Mouse (Mus musculus) forebrain, embryonic 14.5 days (tissue): ENCODE data around the gene Itgb5. TPM values are rescaled to one million over a fixed set of nuclear protein-coding genes. Genes with fewer than 3 reads are reported as not detected.
A peak's percentile ranks its signal among the peaks of the same experiment; 100 is the strongest.

Experiments
- ATAC-seq: fragments of 200-750 bp; cut with Nextera tagmentation; 2 replicates; pipeline ENCODE4 v1.8.0; 2017; ENCODE audit warnings: mild to moderate bottlenecking, moderate library complexity
- DNase-seq: peaks from one replicate; pipeline ENCODE4 v3.0.0-alpha.2; 2015; ENCODE audit warnings: low spot score
- H3K27ac ChIP-seq: fragments of 300-500 bp; sonication (generic); 2 replicates; pipeline ENCODE4 v1.5.1; 2014; ENCODE audit warnings: low read depth, mild to moderate bottlenecking, control low read depth, low read length, moderate library complexity
- H3K27me3 ChIP-seq: fragments of 300-500 bp; sonication (generic); replicated peaks from 2 replicates; pipeline ENCODE4 v1.6.1; 2014; ENCODE audit warnings: low read length, control low read depth, mixed read lengths; ENCODE audit not compliant: control insufficient read depth, insufficient read depth
- H3K36me3 ChIP-seq: fragments of 300-500 bp; sonication (generic); 2 replicates; pipeline ENCODE4 v1.6.1; 2014; ENCODE audit warnings: low read length, control low read depth; ENCODE audit not compliant: control insufficient read depth, insufficient read depth
- H3K4me1 ChIP-seq: fragments of 300-500 bp; sonication (generic); 2 replicates; pipeline ENCODE4 v1.6.1; 2014; ENCODE audit warnings: antibody characterized with exemption, low read length, control low read depth; ENCODE audit not compliant: control insufficient read depth, insufficient read depth
- H3K4me2 ChIP-seq: fragments of 300-500 bp; sonication (generic); 2 replicates; pipeline ENCODE4 v1.6.1; 2014; ENCODE audit warnings: mild to moderate bottlenecking, control low read depth, low read length
- H3K4me3 ChIP-seq: fragments of 300-500 bp; sonication (generic); 2 replicates; pipeline ENCODE4 v1.5.1; 2014; ENCODE audit warnings: low read depth, low read length, control low read depth
- H3K9ac ChIP-seq: fragments of 300-500 bp; sonication (generic); 2 replicates; pipeline ENCODE4 v1.6.1; 2014; ENCODE audit warnings: mild to moderate bottlenecking, low read length, control low read depth, moderate library complexity
- H3K9me3 ChIP-seq: fragments of 300-500 bp; sonication (generic); replicated peaks from 2 replicates; pipeline ENCODE4 v1.6.1; 2016; ENCODE audit warnings: low read length, control low read depth, mixed read lengths; ENCODE audit not compliant: control insufficient read depth
- WGBS: fragments of 180-500 bp; shearing (Covaris S2); extraction: QIAGEN DNeasy Blood & Tissue Kit; methylation state at CpG from one replicate; pipeline ENCODE4 v1.1.7; 2014; 5-methylcytosine and 5-hydroxymethylcytosine counted together
- polyA plus RNA-seq: library from polyadenylated mRNA; unstranded; fragments of >200 nt; fragmentation: Nextera tagmentation; extraction: Ambion mirVana; gene quantifications from 2 replicates; pipeline ENCODE4 v1.2.1, GENCODE M21; 2014

Gene Itgb5
- polyA plus RNA-seq, 1 experiment from 2014 or later = 4.7 TPM

DNA sequence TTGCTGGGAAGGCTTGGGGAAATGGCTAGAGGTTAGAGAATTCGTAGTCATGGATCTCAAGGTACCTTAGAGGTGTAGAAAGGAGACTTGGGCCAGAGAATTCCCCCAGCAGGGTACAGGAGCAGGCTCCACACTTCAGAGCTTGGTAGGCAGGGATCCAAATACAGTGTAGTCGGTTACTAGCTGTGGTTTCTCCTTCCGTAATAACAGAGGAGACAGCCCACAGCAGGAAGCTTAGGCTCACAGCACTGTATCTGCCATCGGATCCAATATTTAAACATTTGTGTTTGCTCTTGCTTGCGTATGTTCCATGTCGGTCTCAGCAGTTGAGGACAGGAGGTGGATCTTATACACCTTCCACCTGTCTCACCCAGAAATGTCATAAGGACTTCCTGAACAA lies 33.6 kb upstream of the Itgb5 start:
- H3K27ac ChIP-seq = no peak overlapping the region
- H3K9me3 ChIP-seq = no peaks in the 10 kb centered on the region
- H3K4me1 ChIP-seq = no peaks in the 10 kb centered on the region
- H3K4me2 ChIP-seq = no peak overlapping the region
- WGBS = 84% methylated on average over 6 of the region's 6 CpGs
- no peaks in the 10 kb centered on the region for H3K27me3 ChIP-seq
- ATAC-seq (no peak), DNase-seq (no peak)
- H3K4me3 ChIP-seq = no peak overlapping the region
- no peak overlapping the region for H3K9ac ChIP-seq
- H3K36me3 ChIP-seq = no peaks in the 10 kb centered on the region

DNA sequence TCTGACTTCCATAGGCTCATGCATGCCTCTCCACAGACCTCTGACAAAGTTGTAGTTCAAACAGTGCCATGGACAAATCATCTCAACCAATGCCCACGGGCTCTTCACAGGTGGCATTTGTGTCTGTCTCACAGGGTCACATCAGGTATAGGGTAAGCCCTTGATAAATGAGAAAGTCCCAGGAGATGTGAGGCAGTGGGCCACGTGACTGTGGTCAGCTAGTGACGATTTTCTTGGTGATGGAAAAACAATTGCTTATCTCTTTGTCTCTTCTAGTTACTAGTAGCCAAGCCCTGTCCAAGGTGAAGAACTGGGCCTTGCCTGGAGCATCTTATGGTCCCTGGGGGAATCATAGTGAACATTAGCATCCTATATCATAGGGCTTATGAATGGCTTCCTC lies 32.7 kb upstream of the Itgb5 start:
- ATAC-seq (no peak), DNase-seq (no peak)
- no peaks in the 10 kb centered on the region for H3K36me3 ChIP-seq
- WGBS = 82% methylated on average over 3 of the region's 3 CpGs
- no peak overlapping the region for H3K27ac ChIP-seq
- H3K4me3 ChIP-seq = no peak overlapping the region
- no peak overlapping the region for H3K4me2 ChIP-seq
- no peaks in the 10 kb centered on the region for H3K9me3 ChIP-seq
- H3K4me1 ChIP-seq = no peaks in the 10 kb centered on the region
- H3K9ac ChIP-seq = no peak overlapping the region
- no peaks in the 10 kb centered on the region for H3K27me3 ChIP-seq

DNA sequence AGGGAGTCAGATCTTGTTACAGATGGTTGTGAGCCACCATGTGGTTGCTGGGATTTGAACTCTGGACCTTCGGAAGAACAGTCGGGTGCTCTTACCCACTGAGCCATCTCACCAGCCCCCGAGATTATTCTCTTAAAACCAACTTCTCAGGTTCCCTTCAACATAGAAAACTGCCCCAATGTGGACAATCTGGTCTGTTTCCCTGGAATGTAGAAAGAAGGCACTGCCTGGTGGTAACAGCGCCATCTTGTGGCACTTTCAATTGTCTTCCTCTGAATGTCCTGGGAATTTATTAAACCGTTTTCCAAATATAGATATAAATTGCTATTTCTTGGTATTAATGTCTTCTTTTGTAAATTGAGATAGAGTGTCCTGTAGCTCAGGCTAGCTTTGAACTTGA lies 31.6 kb upstream of the Itgb5 start:
- no peaks in the 10 kb centered on the region for H3K4me1 ChIP-seq
- ATAC-seq (no peak), DNase-seq (peak; percentile 72)
- no peaks in the 10 kb centered on the region for H3K36me3 ChIP-seq
- no peak overlapping the region for H3K4me3 ChIP-seq
- 48% methylated on average over 5 of the region's 5 CpGs for WGBS
- H3K9me3 ChIP-seq = no peaks in the 10 kb centered on the region
- H3K9ac ChIP-seq = no peak overlapping the region
- no peak overlapping the region for H3K27ac ChIP-seq
- H3K27me3 ChIP-seq = no peaks in the 10 kb centered on the region
- H3K4me2 ChIP-seq = no peak overlapping the region

DNA sequence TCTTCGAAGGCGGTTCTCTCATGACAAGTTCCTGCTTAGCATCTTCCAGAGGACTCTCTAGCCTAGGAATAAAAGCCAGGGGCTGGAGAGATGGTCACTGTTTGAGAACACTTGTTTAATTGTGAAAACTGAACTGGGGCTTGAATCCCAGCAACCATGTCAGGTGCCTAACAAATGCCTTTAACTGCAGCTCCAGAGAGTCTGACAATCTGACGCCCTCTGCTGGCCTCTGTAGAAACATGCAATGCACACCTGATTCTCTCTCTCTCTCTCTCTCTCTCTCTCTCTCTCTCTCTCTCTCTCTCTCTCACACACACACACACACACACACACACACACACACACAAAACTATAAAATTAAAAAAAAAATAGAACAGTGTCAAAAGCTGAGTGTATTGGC lies 19.5 kb upstream of the Itgb5 start:
- no peaks in the 10 kb centered on the region for H3K4me1 ChIP-seq
- H3K4me3 ChIP-seq = no peak overlapping the region
- WGBS = 74% methylated on average over 3 of the region's 3 CpGs
- no peaks in the 10 kb centered on the region for H3K27me3 ChIP-seq
- no peaks in the 10 kb centered on the region for H3K36me3 ChIP-seq
- ATAC-seq (no peak), DNase-seq (no peak)
- no peak overlapping the region for H3K27ac ChIP-seq
- H3K4me2 ChIP-seq = no peak overlapping the region
- H3K9me3 ChIP-seq = no peaks in the 10 kb centered on the region
- H3K9ac ChIP-seq = no peak overlapping the region

DNA sequence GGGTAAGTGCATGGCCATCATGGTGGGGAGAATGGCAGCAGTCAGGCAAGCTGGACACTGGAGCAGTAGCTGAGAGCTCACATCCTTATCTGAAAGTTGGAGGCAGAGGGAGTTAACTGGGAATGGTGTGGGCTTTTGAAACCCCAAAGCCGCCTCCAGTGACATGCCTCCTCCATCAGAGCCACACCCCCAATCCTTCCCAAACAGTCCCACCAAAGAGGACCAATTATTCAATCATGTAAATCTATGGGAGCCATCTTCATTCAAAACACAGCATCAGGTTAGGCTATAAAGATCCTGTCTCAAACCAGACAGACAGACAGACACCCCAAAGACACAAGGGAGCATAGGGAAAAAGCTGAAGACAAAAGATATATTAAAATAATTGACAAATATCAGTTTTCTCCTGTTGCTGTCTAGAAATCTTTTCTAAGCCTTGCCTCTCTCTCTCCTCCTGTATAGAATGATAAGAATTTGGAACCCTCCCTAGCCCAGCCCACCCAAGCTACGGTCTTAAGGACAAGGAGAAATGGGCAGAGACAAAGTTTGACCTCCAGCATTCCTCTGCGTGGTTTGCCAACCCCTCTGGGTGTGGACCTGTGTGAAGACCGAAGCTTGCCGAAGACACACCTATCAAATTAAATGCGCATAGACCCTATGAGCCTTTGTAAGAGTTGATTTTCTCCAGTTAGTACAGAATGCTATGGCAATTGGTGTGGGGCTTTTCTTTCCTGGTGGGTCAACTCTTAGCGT lies 10.9 kb upstream of the Itgb5 start:
- H3K9me3 ChIP-seq = no peaks in the 10 kb centered on the region

DNA sequence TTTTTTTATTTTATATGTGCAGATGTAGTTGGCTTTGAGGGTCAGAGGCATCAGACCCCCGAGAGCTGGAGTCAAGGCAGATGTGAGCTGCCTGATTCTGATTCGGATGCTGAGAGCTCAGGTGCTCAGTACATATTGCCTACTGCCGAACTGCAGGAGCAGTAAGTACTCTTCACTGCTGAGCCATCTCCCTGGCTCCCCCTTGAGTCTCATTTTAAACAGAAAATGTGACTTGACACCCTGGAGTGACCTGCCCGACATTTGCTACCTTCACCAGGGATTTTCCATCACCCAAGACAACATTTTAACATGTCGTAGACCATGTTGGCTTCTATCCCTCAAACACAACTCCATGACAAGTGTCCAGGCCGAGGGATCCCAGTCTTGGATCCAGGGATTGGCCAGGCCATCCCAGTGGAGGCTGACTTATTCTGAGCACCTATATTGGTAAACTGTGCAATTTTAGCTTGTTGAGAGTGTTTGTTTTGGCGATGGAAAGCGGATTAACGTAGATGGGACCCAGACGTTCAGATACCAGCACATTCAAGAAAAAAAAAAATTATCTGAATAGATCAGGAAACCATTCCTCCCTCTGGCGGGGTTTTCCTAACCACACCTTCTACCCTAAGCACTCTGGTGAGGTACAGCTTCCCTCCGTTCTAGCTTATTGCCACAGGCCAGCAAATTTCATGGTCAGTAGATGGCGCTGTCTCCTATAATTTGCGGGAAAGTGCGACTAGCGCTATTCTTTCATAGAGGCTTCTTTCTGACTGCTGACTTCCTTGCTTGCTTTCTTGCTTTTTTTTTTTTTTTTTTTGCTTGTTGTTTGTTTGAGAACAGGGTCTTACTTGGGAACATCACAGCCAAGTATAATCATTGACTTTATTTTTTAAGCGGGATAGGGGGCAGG lies 8.9 kb upstream of the Itgb5 start:
- Histone ChIP-seq H3K36me3 (no peaks in the 10 kb centered on the region), H3K27ac (no peak overlapping the region), H3K9me3 (no peaks in the 10 kb centered on the region), H3K4me3 (no peak overlapping the region), H3K27me3 (no peaks in the 10 kb centered on the region; the same call in 1 of the 2 replicates), H3K9ac (no peak overlapping the region), H3K4me1 (no peaks in the 10 kb centered on the region), H3K4me2 (no peak overlapping the region)
- peak; percentile 94 for DNase-seq
- 18% methylated on average over 17 of the region's 17 CpGs for WGBS
- ATAC-seq = peak; percentile 73; the same call in 1 of the 2 replicates

More for the DNA sequence above, 10.9 kb upstream of the Itgb5 start:
- Histone ChIP-seq H3K27ac (no peak overlapping the region), H3K4me2 (no peak overlapping the region), H3K9ac (no peak overlapping the region), H3K27me3 (no peaks in the 10 kb centered on the region; the same call in 1 of the 2 replicates), H3K4me1 (no peaks in the 10 kb centered on the region), H3K36me3 (no peaks in the 10 kb centered on the region), H3K4me3 (no peak overlapping the region)
- no peak for DNase-seq
- ATAC-seq = no peak
- WGBS = 92% methylated on average over 7 of the region's 7 CpGs

DNA sequence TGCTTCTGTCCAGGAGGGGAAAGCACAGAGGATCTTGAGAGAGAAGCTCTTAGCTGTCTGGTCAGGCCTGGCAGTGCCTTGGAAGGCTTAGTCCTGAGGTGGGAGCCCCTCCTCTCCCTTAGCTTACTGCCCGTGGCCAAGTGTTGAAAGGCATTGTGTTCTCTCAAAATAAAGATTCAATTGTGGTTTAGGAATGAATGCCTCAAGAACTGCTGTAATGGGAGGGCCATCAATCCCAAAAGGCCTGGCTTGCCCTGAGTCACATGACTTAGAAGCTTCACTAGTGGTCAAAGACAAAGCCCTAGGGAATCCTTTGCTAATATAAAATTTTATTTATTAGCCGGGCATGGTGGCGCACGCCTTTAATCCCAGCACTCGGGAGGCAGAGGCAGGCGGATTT lies 4.9 kb upstream of the Itgb5 start:
- Histone ChIP-seq H3K27me3 (peaks cover 16% of the 10 kb centered on the region; the same call in 1 of the 2 replicates), H3K9ac (no peak overlapping the region), H3K4me3 (no peak overlapping the region), H3K4me1 (0 out of 2 replicates have a peak, but pooled peaks cover 2% of the 10 kb centered on the region), H3K36me3 (no peaks in the 10 kb centered on the region), H3K4me2 (no peak overlapping the region), H3K27ac (no peak overlapping the region), H3K9me3 (no peaks in the 10 kb centered on the region)
- WGBS = 81% methylated on average over 6 of the region's 6 CpGs
- ATAC-seq (no peak), DNase-seq (no peak)

DNA sequence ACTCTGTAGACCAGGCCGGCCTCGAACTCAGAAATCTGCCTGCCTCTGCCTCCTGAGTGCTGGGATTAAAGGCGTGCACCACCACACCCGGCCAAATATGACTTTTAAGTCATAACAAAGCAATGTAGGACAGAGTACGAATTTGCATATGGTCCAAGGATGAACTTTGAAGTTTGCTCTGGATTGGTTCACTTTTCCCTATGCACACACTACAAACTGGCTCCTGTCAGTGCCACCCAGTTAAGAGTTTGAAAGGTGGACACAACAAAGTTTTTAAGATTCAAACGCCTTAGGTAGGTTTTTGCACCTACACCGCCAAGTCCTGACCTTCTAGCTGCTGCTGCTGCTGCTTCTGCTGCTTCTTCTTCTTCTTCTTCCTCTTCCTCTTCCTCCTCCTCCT lies 969 bp upstream of the Itgb5 start:
- 88% methylated on average over 7 of the region's 7 CpGs for WGBS

More for the DNA sequence above, 969 bp upstream of the Itgb5 start:
- Histone ChIP-seq H3K9me3 (no peaks in the 10 kb centered on the region), H3K4me2 (no peak overlapping the region), H3K4me3 (no peak overlapping the region), H3K9ac (no peak overlapping the region), H3K4me1 (peaks cover 14% of the 10 kb centered on the region), H3K27me3 (peaks cover 27% of the 10 kb centered on the region), H3K36me3 (no peaks in the 10 kb centered on the region), H3K27ac (no peak overlapping the region)
- no peak for ATAC-seq
- DNase-seq = no peak
